In genomic region chr1:156090042-156090441, GRCm38 (mm10) we compare ENCODE assay signal across 14 mouse cellular contexts. TPM values are rescaled to one million over a fixed set of nuclear protein-coding genes. Genes with fewer than 3 reads are reported as not detected.
DNase-seq lines count a peak whose midpoint lies in the region; ATAC-seq and TF ChIP-seq lines count a peak whose summit lies in the region.
"Had no signal": no experiment of that assay in that cellular context is flagged by ENCODE, and none has a peak within 500 bp of the region (broad histone marks: within the 10 kb centered on the region; RNA-seq: fewer than 3 reads in every experiment).

No protein-coding gene starts in this region.

- TF ChIP-seq CTCF in E14TG2a.4 (conservative IDR thresholded peaks at IDR 0.05; ENCODE audit: low read length): no peak
- no peak for TF ChIP-seq CTCF in hindbrain, postnatal 0 days (IDR thresholded peaks at IDR 0.05; ENCODE audit: low read depth)

- no peak for DNase-seq in kidney, adult 9 months
- peak; percentile 27 for DNase-seq in hindbrain, postnatal 0 days (ENCODE audit: low spot score)
- DNase-seq in cerebellum, adult 9-11 months: no peak
- no peak for DNase-seq in layer of hippocampus, postnatal 14 days (ENCODE audit: low spot score in 2 of 2)
- DNase-seq in frontal cortex, postnatal 25 days (ENCODE audit: low spot score in 2 of 2): no peak
- DNase-seq: adrenal gland, postnatal 14 days; kidney, postnatal 14 days; lung, postnatal 14 days; right cerebral cortex, postnatal 4 days had no signal

- ATAC-seq in kidney, embryonic 16.5 days (ENCODE audit: low FRiP score, low TSS enrichment): peak; percentile 66
- ATAC-seq in forebrain, embryonic 12.5 days (ENCODE audit: low FRiP score): peak; percentile 89
- ATAC-seq in hindbrain, postnatal 0 days: 0 out of 2 replicates have a peak, but pooled peaks have one; percentile 21
- ATAC-seq: Patski had no signal

- H3K36me3 ChIP-seq in kidney, embryonic 16.5 days (ENCODE audit: insufficient read depth, low read length): no peaks in the 10 kb centered on the region
- H3K36me3 ChIP-seq in E14TG2a.4 (ENCODE audit: insufficient read depth, low read length): no peaks in the 10 kb centered on the region
- no peaks in the 10 kb centered on the region for H3K36me3 ChIP-seq in forebrain, embryonic 12.5 days (replicated peaks)
- H3K36me3 ChIP-seq in hindbrain, postnatal 0 days (ENCODE audit: insufficient read depth, low read length): no peaks in the 10 kb centered on the region
- H3K36me3 ChIP-seq: liver, embryonic 12.5 days had no signal

- no peak overlapping the region for H3K27ac ChIP-seq in kidney, embryonic 16.5 days (ENCODE audit: low read length)
- H3K27ac ChIP-seq in forebrain, embryonic 12.5 days: peak overlapping the region; percentile 53; the same call in 1 of the 2 replicates
- H3K27ac ChIP-seq in hindbrain, postnatal 0 days: no peak overlapping the region
- H3K27ac ChIP-seq: liver, embryonic 12.5 days had no signal

- no peaks in the 10 kb centered on the region for H3K9me3 ChIP-seq in kidney, embryonic 16.5 days (ENCODE audit: low read length)
- H3K9me3 ChIP-seq in E14TG2a.4 (ENCODE audit: low read length): no peaks in the 10 kb centered on the region
- no peaks in the 10 kb centered on the region for H3K9me3 ChIP-seq in forebrain, embryonic 12.5 days
- H3K9me3 ChIP-seq in hindbrain, postnatal 0 days (ENCODE audit: low read length): no peaks in the 10 kb centered on the region
- H3K9me3 ChIP-seq: liver, embryonic 12.5 days had no signal

- 45% methylated on average over 4 of the region's 4 CpGs for WGBS in kidney, embryonic 16.5 days
- 44% methylated on average over 4 of the region's 4 CpGs for WGBS in forebrain, embryonic 12.5 days
- 34% methylated on average over 4 of the region's 4 CpGs for WGBS in hindbrain, postnatal 0 days

- no peak overlapping the region for H3K9ac ChIP-seq in kidney, embryonic 16.5 days (replicated peaks; ENCODE audit: low read length)
- no peak overlapping the region for H3K9ac ChIP-seq in forebrain, embryonic 12.5 days
- no peak overlapping the region for H3K9ac ChIP-seq in hindbrain, postnatal 0 days (replicated peaks; ENCODE audit: low read length)
- H3K9ac ChIP-seq: liver, embryonic 12.5 days had no signal

- peaks cover 5% of the 10 kb centered on the region; the same call in 1 of the 2 replicates for H3K4me1 ChIP-seq in kidney, embryonic 16.5 days (ENCODE audit: insufficient read depth, low read length)
- H3K4me1 ChIP-seq in E14TG2a.4 (replicated peaks; ENCODE audit: low read depth, low read length): peaks cover 22% of the 10 kb centered on the region
- H3K4me1 ChIP-seq in forebrain, embryonic 12.5 days: peaks cover 16% of the 10 kb centered on the region
- H3K4me1 ChIP-seq in hindbrain, postnatal 0 days (ENCODE audit: insufficient read depth, low read length): no peaks in the 10 kb centered on the region

- no peak overlapping the region for H3K4me3 ChIP-seq in kidney, embryonic 16.5 days (ENCODE audit: low read length)
- peak overlapping the region; percentile 26; the same call in 1 of the 2 replicates for H3K4me3 ChIP-seq in E14TG2a.4 (replicated peaks; ENCODE audit: low read length)
- no peak overlapping the region for H3K4me3 ChIP-seq in forebrain, embryonic 12.5 days (replicated peaks)
- H3K4me3 ChIP-seq in hindbrain, postnatal 0 days (ENCODE audit: low read length): no peak overlapping the region
- H3K4me3 ChIP-seq: liver, embryonic 12.5 days had no signal

- H3K27me3 ChIP-seq in kidney, embryonic 16.5 days (ENCODE audit: insufficient read depth, low read length): peaks cover 2% of the 10 kb centered on the region
- peaks cover 6% of the 10 kb centered on the region for H3K27me3 ChIP-seq in E14TG2a.4 (ENCODE audit: insufficient read depth, low read length)
- no peaks in the 10 kb centered on the region for H3K27me3 ChIP-seq in forebrain, embryonic 12.5 days
- H3K27me3 ChIP-seq in hindbrain, postnatal 0 days (ENCODE audit: insufficient read depth, low read length): no peaks in the 10 kb centered on the region
- H3K27me3 ChIP-seq: liver, embryonic 12.5 days; Patski had no signal

- no peak overlapping the region for H3K4me2 ChIP-seq in kidney, embryonic 16.5 days (replicated peaks; ENCODE audit: low read depth, low read length)
- no peak overlapping the region for H3K4me2 ChIP-seq in forebrain, embryonic 12.5 days
- H3K4me2 ChIP-seq in hindbrain, postnatal 0 days (ENCODE audit: low read depth, low read length): no peak overlapping the region
- H3K4me2 ChIP-seq: liver, embryonic 12.5 days had no signal

RNA-seq across cellular contexts. Expression of gene Tor1aip1, which starts 53.8 kb away (rescaled TPM):
- polyA plus RNA-seq in kidney, embryonic 16.5 days (2015; fragmentation: Nextera tagmentation; extraction: Ambion mirVana): 33.7 and 40.4 TPM in 2 replicates
- 37.9 and 40.6 TPM in 2 replicates for polyA plus RNA-seq in forebrain, embryonic 12.5 days (2016; fragmentation: Nextera tagmentation; extraction: Ambion mirVana)
- total RNA-seq in hindbrain, postnatal 0 days (2014; rRNA removed): 23.1 and 30.5 TPM in 2 replicates
- polyA plus RNA-seq in hindbrain, postnatal 0 days (2015; fragmentation: Nextera tagmentation; extraction: Ambion mirVana): 26.9 and 30.1 TPM in 2 replicates
- 10 to 100 TPM; 29.2 TPM for total RNA-seq in layer of hippocampus, postnatal 14 days (2021)

RNA-seq across cellular contexts. Expression of gene Tor1aip2, which starts 54.8 kb away (rescaled TPM):
- polyA plus RNA-seq in kidney, embryonic 16.5 days (2015; fragmentation: Nextera tagmentation; extraction: Ambion mirVana): 117 and 118 TPM in 2 replicates
- polyA plus RNA-seq in forebrain, embryonic 12.5 days (2016; fragmentation: Nextera tagmentation; extraction: Ambion mirVana): 89.3 and 91.0 TPM in 2 replicates
- total RNA-seq in hindbrain, postnatal 0 days (2014; rRNA removed): 69.4 and 71.7 TPM in 2 replicates
- polyA plus RNA-seq in hindbrain, postnatal 0 days (2015; fragmentation: Nextera tagmentation; extraction: Ambion mirVana): 52.1 and 52.5 TPM in 2 replicates
- 10 to 100 TPM; 60.8 to 69.9 TPM for total RNA-seq in layer of hippocampus, postnatal 14 days (2021)

Comparison
In these comparisons a context has a peak if more than half of its experiments do, and no peak if none do; other contexts are left out.
1. ATAC-seq: peak in every context shown above with its lines; median percentile 89 in forebrain, embryonic 12.5 days; 66 in kidney, embryonic 16.5 days; 21 in hindbrain, postnatal 0 days.